Mouse (Mus musculus) heart, postnatal 14 days (tissue): ENCODE measurements around the gene Dscam. TPM values are rescaled to one million over a fixed set of nuclear protein-coding genes. Genes with fewer than 3 reads are reported as not detected.

Experiments
- DNase-seq, 2 experiments: peaks; one replicate each; pipeline ENCODE4 v3.0.0; 2021 to 2022
- intact Hi-C: fragments of 180-260 bp; cut with DNase I; formaldehyde crosslinking; loops from one replicate; pipeline ENCODE4 v1.15.1; 2025
- total RNA-seq, 2 experiments: library from RNA; stranded (reverse); gene quantifications; 2 replicates each; pipeline ENCODE4 v1.2.3; 2021

Gene Dscam
- total RNA-seq, 2 experiments from 2014 or later: 0.05 TPM; not detected in 1

DNA sequence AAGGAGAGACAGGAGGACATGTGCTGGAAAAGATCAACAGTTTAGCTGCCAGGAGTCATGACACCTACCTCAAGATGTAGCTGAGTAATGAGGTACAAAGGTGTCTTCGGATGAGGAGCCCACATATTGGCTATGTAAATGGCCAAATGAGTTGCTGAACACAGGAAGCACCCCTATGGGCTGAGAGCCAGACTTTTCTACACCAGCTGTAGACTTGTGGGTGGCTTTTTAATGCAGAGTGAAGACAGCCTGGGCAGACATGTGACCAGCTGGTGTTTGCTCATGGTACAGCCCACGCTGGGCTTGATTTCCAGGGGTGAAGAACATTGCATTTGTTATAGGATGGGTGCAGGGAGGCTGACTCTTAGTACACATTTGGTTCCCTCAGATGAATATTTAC is 43.3 kb downstream of the Dscam start:
- no peak for DNase-seq
- intact Hi-C loops: no loop called here

DNA sequence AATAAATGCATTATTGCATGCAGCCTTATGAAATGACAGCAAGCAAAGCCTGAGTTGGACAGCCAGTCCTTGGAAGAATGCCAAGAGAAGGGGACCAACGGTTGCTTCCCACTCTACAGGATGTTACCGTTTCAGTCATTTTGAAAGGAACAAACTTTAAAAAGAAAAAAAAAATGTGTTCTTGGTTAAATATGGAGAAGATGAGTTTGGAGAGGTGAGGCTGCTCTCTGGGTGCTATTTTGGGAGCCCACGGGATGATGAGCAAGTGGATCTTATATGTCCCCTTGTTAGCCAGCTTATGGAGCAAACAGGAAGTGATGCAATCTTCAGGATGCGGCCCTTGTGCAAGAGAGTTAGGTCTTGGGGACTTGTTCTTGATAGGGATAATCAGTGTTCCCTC is 60.5 kb downstream of the Dscam start:
- intact Hi-C loops: no loop called here
- DNase-seq: no peak

DNA sequence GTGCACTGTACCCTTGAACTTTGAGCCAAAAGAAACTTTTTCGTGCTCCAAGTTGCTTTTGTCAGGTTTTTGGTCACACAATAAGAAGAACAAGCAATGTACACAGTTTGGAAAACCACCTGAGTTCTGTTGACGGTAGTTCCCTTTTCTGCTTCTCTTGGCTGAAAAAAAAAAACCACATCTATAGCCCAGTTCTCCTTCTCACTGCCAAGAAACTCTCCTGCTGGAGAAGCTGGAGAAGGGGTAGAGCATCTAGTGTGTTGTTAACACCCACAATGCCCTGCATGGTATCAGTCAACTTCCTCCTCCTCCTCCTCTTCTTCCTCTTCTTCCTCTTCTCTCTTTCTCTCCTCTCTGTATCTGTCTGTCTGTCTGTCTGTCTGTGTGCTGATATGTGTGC is 65.3 kb downstream of the Dscam start:
- intact Hi-C loops: no loop called here
- no peak for DNase-seq

DNA sequence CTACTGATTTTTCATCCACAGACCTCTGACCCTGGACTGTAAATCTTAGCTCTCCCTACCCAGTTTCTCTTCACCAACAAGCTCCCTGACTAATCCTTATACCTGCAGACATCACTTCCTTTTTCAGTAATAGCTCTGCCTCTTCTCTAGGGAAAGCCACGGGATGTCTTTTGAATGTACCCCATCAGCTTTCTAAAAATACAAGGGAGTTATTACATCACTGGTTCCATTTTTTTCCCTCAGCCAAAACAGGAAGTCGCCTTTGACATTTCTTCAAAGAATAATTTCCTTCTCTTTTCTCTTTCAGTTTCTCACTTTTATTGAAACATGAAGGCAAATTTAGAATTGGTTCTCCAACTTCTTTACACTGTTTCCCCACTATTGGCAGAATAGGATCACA is 67.5 kb downstream of the Dscam start:
- intact Hi-C loops: no loop called here
- no peak for DNase-seq

DNA sequence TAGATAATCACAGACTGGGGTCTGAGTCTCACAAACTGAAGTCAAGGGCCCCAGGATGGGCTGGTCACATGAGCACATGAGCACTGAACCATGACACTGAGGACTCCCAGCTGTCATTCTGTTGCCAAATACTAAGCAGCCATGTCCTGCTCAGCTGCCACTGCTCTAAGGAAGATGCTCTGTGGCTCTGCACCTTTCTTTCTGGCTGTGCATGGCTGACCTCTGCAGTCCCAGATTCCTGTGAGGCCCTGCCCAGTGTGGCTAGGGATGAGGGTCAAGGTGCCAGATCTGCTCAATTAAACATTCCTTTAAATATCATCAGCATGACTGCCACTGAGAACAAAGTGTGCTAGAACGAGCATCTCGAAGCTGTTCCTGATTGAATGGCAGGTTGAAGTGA is 70.5 kb downstream of the Dscam start:
- no peak for DNase-seq
- intact Hi-C loops: no loop called here

DNA sequence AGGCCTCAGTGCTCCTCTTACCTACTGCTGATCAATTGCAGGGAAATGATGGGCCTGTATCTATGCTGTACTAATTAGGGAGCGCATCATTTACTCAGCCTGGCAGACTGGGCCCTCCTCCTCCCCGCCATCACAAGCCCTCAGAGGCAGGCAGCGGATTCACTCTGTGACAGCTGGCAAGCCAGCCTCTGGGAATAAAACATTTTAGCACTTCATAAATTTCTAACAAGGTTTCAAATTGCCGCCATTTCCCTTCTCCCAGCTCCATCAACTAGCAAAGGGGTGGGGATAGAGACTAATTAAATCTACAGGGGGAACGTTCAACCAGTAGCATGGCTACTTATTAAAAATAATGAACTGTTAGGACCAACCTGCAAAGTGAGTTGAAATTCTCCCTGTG is 72.0 kb downstream of the Dscam start:
- intact Hi-C loops: no loop called here
- DNase-seq: no peak

DNA sequence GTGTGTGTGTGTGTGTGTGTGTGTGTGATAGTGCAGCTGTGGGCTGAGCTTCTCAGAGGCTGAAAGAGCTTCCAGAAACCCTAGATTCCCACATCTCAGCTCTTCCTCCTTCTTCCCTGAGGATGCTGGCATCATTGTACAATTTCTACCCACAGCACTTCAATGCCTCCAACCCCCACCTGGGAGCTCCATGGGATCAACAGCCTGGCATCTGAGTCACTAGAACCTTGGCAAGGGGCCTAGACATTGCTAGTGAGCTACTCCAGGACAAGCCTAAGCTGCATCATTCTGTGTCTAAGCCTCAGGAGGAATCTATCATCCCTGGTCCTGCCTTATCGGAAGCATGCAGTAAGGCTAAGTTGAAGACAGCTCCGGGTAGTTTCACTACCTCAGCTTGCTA is 73.8 kb downstream of the Dscam start:
- intact Hi-C loops: no loop called here
- no peak for DNase-seq

DNA sequence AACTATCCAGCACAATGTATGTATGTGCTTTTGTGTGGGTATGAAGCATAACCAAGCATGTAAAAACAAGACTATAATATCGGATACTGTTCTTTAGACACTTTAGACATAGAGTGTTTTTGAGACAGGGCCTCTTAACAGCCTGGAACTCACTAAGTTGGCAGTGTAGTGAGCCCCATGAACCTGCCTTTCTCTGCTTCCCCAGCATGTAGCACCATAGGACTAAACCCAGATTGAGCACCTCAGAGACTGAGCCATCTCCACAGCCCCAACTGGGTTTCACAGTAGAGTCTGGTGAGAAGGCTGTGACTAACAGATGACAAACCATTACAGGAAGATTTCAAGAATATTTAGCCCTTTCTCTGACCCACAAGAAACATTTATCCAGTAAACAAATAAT is 75.1 kb downstream of the Dscam start:
- no peak for DNase-seq
- intact Hi-C loops: no loop called here

DNA sequence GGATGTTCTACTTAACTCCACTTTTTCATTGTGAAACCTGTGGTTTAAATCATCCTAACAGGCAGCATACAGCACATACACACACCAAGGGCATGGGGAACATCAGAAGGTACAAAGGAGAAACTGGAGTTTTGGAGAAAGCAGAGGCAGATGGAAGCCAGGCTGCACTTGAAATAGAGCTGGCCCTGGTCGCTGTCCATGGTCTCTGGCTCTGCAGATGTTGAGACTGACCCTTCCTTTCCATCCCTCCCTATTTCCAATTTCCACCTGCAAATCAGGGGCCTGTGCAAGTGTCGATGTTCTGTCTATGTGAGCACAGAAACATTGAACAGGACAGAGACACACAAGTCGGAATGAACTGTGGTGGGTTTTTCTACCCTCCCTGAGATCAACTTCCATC is 81.2 kb downstream of the Dscam start:
- no peak for DNase-seq
- intact Hi-C loops: no loop called here

DNA sequence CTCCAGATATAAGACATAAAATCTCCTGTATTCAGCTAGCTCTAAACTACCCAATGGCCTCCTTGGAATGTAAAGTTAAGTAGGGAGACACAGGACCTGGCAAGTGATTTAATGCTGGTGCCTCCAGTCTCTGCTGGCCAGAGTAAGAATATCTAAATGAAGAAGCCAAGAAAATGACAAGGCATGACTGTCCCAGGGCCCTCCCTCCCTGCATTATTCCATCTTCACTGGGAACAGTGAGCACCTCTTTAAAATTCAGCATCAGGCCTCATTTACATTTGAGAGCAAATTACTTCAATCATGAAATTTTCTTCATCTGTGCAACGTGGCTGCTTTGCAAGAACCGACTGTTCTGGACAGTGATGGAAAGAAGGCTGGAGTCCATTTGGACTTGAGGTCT is 86.9 kb downstream of the Dscam start:
- intact Hi-C loops: no loop called here
- DNase-seq: no peak

DNA sequence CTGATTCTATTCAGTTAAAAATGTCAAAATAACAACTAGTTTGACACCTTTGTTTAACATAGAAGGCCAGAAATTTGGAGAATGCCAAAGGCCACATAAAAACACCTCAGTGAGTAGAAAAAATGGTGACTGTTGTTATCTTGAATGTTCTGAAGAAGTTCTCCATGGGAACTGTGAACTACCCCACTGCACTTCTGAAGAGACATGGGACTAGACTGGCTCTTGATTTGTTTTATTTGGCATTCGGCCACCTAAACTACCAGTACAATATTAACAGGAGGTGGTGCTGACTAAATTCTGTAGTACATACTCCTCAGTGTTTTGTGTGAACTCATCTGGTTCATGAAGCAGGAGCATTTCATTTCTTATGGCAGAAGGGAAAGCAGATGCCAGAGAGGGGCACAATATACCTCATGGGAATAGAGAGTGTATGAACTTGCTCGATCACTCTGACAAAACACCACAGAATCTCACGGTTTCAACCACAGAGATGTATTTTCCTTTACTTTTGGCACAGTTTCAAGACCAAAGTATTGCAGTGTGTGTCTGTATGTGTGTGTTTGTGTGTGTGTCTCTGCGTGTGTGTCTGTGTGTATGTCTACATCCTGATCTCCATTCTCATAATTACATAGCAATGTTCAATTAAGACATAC is 94.5 kb downstream of the Dscam start:
- intact Hi-C loops: no loop called here
- DNase-seq: no peak

DNA sequence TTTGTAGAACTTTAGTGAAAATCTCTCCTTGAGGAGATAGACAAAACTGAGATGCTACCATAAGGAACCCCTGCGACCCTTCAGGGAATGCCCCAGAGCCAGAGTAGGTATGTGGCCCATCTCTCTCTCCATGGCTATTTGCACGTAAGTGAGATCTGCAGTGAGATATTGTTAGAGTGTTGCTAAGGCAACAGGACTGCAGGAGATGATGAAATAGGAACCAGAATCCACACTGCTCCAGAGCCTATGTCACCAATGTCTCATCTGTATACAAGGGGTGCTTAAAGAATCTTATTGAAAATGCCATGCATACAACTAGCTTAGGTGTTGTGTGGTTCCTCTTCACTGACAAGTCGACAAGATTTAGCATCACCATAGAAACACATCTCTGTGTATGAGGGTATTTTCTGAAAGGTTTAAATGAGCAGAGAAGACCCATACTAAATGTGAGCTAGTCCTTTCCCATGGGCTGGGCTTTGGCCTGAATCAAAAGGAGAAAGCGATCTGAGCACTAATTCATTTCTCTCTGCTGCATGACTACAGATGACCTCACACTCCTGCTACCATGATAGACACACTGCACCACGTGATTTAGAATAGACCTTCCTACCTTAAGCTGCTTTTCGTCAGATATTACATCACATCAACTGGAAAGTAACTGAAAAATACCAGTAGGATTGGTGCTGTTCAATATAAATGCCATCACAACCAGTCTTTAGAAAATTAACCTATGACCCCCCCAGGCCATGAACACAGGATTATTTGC is 95.2 kb downstream of the Dscam start:
- DNase-seq: no peak
- intact Hi-C loops: no loop called here

DNA sequence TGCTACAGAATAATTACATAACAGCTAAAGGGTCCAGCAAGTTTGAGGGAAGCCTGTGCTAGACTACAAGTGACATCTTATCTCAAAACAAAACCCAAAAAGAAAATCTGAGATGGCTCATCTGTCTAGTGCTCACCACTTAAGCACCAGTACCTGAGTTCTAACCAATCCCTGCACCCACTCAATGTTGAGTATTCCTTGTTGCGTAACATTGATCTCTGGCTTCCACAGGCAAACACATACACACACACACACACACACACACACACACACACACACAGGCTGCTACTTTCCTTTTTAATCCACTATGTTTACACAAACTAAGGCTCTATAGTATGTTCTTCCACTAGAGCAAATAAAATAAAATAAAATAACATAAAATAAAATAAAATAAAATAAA is 96.7 kb downstream of the Dscam start:
- intact Hi-C loops: no loop called here
- DNase-seq: no peak

DNA sequence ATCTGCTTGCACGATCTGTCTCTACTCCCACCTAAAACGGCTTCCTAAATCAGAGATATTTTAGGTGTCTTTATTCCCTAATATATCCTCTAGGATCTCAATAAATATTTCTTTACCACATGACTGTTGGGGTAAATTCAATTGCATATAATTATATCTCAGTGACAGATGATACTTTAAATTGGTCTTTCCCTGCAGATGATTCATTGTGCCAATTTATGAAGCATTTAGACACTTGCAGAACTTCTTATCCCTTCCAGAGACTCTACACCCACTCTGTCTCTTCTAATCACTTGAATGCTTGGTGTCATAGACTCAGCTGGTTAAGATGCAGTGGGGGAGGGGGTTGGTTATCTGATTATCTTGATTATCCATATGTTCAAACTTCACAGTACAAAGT is 97.9 kb downstream of the Dscam start:
- intact Hi-C loops: no loop called here
- DNase-seq: no peak

DNA sequence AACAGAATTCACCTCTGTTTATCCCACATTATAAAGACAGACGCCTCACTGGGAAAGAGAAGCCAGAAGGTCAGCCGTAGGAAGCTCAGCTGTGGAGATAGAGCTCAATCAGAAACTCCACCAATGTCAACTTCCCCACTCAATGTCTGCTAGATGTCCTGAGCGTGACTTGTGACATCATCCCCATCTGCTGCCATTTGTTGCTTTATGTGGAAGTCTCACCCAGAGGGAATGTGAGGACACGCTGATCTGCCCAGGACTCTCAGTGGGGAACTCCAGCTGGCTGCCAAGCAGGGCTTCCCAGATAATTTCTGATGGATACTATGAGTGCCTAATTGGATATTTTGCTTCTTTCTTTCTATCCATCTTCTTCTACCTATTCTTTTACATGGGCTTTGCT is 103.7 kb downstream of the Dscam start:
- intact Hi-C loops: no loop called here
- peak; percentile 30 for DNase-seq

DNA sequence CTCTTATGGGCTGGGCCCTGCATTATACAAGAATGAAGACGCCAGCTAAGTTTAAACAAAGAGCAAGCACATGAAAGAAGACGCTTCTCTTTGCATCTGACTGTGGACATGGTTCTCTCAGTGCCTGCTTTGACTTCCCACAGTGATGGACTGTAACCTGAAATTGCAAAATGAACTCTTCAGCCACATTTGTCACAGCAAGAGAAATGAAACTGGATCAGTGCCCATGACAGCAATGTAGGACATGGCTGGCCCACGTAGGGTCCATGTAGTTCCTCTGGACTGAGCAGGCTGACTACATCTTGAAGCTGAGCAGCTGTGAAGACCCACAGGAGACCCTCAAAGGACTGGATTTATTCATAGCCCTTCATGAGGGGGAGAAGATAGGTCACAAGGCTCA is 108.3 kb downstream of the Dscam start:
- intact Hi-C loops: no loop called here
- no peak for DNase-seq

DNA sequence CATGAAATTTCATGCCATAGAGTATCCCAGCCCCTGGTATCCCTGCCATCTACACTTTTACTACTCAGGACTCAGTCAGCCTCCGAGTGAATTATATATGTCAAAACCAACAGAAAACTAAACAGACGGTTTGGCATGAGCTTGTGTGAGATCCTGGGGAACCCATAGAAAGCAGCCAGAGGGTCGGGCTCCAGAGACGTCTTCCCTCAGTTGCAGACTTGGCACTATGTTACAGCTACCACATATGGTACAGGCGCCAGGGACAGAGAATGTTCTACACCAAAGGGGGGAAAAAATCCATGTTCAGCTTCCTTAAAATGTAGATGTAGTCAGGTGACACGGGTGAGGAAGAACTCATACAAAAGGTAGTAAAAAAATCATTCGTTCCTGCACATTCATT is 109.2 kb downstream of the Dscam start:
- intact Hi-C loops: no loop called here
- DNase-seq: no peak

DNA sequence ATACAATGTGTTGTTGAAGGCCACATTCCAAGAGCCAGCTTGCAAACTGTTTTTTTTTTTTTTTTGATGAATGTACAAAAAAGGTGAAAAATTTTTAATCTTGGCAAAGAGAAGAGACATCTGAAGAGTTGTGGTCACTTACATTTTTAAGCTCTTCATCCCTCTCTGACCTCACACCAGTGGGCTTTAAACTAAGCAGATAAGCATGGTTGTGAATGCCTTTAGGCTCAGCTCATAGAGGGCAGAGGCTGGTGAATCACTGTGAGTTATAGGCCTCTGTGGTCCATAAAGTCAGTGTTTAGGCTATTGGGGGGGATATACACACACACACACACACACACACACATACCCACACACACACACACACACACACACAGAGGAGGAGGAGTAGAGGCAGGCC is 109.8 kb downstream of the Dscam start:
- intact Hi-C loops: no loop called here
- DNase-seq: no peak

DNA sequence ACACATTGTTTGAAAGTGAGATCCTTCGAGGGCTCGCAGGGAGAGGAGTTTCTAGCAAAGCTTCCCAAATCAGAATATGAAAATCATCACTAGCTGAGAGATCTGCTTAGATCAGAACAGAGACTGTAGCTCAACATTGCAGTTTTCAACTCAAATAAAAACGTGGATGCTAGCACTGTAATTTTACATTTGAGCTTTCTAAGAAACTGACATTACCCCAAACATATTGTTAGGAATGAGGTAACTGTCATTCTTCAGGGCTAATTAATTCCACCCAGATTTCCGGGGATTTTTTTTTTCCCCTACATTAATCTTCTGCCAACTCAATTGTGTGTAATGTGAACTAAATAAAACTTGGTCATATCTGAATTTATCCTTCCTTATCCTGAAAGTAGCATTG is 110.3 kb downstream of the Dscam start:
- intact Hi-C loops: no loop called here
- no peak for DNase-seq

DNA sequence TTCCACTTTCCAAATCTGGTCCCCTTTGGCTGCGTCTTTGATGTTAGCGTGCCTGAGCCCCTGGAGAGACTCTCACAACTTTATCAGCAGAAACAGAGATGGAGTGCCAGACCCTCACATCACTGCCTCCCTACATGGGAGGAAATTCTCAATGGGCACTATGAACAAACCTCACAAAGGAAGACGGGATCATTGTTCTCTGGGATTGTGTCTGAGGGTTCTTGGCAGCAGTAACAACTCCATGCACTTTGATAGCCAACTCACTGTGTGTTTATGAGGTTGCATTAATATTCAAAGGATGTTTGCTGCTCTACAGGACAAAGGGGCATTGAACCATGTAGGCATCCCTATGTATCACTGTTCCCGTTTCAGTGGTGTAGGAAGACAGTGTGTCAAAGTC is 135.3 kb downstream of the Dscam start:
- DNase-seq: no peak
- intact Hi-C loops: no loop called here

DNA sequence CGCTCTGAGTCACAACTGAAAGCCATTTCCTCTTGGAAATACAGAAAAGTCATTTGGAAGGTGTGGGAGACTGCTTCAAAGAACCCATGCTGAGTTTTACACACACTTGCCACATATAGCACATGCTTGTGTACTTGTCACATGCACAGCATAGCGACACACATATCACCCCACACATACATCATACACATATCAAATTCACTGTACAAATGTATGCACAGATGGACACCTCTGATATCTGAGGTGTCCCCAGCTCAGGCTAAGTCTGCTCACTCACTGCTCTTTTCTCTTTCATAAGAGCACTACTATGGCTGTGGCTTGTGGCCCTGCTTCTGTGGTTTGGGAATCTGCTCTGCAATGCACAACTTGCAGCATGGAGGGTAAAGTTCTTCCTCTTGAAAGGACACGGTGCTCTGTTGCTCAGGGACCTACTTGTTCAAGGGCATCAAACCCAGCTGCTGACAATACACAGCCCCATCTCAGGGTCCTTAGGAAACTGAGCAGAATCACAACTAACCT is 137.0 kb downstream of the Dscam start:
- no peak for DNase-seq
- intact Hi-C loops: no loop called here

DNA sequence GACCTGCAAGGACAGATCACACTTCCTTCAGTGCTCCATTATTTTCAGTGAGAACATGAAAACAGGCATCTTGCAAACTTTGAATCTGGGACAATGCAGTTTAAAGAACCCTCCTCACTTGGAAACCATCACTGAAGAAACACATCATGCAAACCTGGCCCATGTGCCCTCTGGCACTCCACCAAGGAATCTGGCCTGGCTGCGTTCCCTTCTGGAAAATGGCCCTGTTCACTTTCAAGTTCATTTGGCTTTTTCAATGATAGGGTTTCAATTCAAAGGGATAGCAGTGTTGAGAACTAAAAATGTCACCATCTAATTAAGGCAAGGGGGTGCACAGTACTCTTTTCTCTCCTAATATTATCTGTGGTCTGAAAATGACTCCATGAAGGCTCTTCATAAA is 142.9 kb downstream of the Dscam start:
- intact Hi-C loops: no loop called here
- DNase-seq: peak; percentile 28 to 29
